Mouse (Mus musculus) small intestine, adult 2 months (tissue): ENCODE results near the gene Tmcc2.

Experiments used
- CTCF ChIP-seq: fragments of 200-500 bp; IDR thresholded peaks from 2 replicates; pipeline ENCODE4 v1.5.1; 2012; ENCODE audit warnings: low read depth, mild to moderate bottlenecking, control low read depth, inconsistent platforms, low read length, moderate library complexity, mixed read lengths; ENCODE audit not compliant: insufficient replicate concordance, insufficient read length; ENCODE audit errors: extremely low read depth
- POLR2A ChIP-seq: fragments of 200-500 bp; IDR thresholded peaks from 2 replicates; pipeline ENCODE4 v1.6.1; 2012; ENCODE audit warnings: low read depth, mild to moderate bottlenecking, control low read depth, inconsistent platforms, low read length, moderate library complexity

DNA sequence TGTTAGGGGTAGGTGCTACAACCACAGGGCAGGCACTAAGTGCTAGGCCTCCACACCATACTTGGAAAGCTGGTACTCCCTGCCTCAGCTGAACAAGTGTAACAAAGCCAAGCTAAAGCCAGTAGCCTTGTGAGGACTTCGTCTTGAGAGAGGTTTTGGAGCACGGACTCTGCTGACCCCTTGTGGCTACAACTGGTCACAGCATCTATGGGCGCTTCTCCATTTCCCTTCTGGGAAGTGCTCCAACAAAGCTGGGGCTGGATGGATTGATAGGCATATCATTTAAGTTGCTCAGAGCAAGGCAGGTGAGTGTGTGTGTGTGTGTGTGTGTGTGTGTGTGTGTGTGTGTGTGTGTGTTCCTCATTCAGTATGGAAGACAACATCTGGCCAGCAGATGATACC, 35.2 kb downstream of the Tmcc2 start:
- TF ChIP-seq CTCF (peak; percentile 97), POLR2A (no peak)
